Mouse (Mus musculus) MEL (cell line): ENCODE measurements around the gene Rpl41. TPM values are rescaled to one million over a fixed set of nuclear protein-coding genes. Genes with fewer than 3 reads are reported as not detected.
A peak's percentile ranks its signal among the peaks of the same experiment; 100 is the strongest.

Experiments
- DNase-seq: peaks from one replicate; pipeline ENCODE4 v3.0.0; 2011; ENCODE audit warnings: low read depth, low spot score
- H3K27ac ChIP-seq: 2 replicates; pipeline ENCODE4 v1.5.1; 2012; ENCODE audit warnings: low read depth, mild to moderate bottlenecking, control low read depth, low read length, moderate library complexity; ENCODE audit not compliant: control insufficient read depth
- H3K27me3 ChIP-seq, 2 experiments: fragments of 150-350 bp in 1 of 2; sonication (generic) in 1 of 2; 2 replicates each; pipeline ENCODE4 v1.6.1; 2012; ENCODE audit warnings: low read length in 2 of 2, mild to moderate bottlenecking in 2 of 2, improper control_type of control experiment in 1 of 2, moderate library complexity in 1 of 2; ENCODE audit not compliant: insufficient read depth in 2 of 2, control insufficient read depth in 1 of 2
- H3K36me3 ChIP-seq, 2 experiments: 2 replicates each; pipeline ENCODE4 v1.6.1; 2012 to 2014; ENCODE audit warnings: low read length in 2 of 2, improper control_type of control experiment in 1 of 2, inconsistent platforms in 1 of 2, mild to moderate bottlenecking in 1 of 2; ENCODE audit not compliant: insufficient read depth in 2 of 2, control insufficient read depth in 1 of 2
- H3K4me1 ChIP-seq, 2 experiments: fragments of 150-350 bp in 1 of 2; sonication (generic) in 1 of 2; 2 replicates each; pipeline ENCODE4 v1.6.1; 2012; ENCODE audit warnings: low read length in 2 of 2, improper control_type of control experiment in 1 of 2, mild to moderate bottlenecking in 1 of 2; ENCODE audit not compliant: insufficient read depth in 2 of 2, control insufficient read depth in 1 of 2
- H3K4me3 ChIP-seq, 2 experiments: fragments of 150-350 bp in 1 of 2; sonication (generic) in 1 of 2; 2 replicates each; pipeline ENCODE4 v1.5.1; 2012; ENCODE audit warnings: low read depth in 2 of 2, low read length in 2 of 2, mild to moderate bottlenecking in 2 of 2, moderate library complexity in 2 of 2, control low read depth in 1 of 2, improper control_type of control experiment in 1 of 2; ENCODE audit not compliant: control insufficient read depth in 1 of 2, insufficient read depth in 1 of 2
- H3K79me2 ChIP-seq: 2 replicates; pipeline ENCODE4 v1.6.1; 2012; ENCODE audit warnings: mild to moderate bottlenecking, low read length, moderate library complexity; ENCODE audit not compliant: control insufficient read depth, poor library complexity, insufficient read depth
- H3K9ac ChIP-seq: 2 replicates; pipeline ENCODE4 v1.6.1; 2012; ENCODE audit warnings: low read depth, mild to moderate bottlenecking, control low read depth, low read length, moderate library complexity; ENCODE audit not compliant: control insufficient read depth, poor library complexity, severe bottlenecking
- H3K9me3 ChIP-seq: fragments of 150-350 bp; sonication (generic); replicated peaks from 2 replicates; pipeline ENCODE4 v1.6.1; 2012; ENCODE audit warnings: mild to moderate bottlenecking, low read length, improper control_type of control experiment, moderate library complexity; ENCODE audit not compliant: insufficient read depth
- BHLHE40 ChIP-seq: IDR thresholded peaks from 2 replicates; pipeline ENCODE4 v1.6.1; 2012; ENCODE audit warnings: low read depth, mild to moderate bottlenecking, inconsistent platforms, low read length, improper control_type of control experiment, borderline replicate concordance
- CHD2 ChIP-seq: IDR thresholded peaks from 2 replicates; pipeline ENCODE4 v1.6.1; 2011; ENCODE audit warnings: low read length, improper control_type of control experiment
- CTCF ChIP-seq, 3 experiments: IDR thresholded peaks in 2 of 3; conservative IDR thresholded peaks in 1 of 3; 2 replicates each; pipeline ENCODE4 v1.5.1; 2011 to 2012; ENCODE audit warnings: low read length in 3 of 3, low read depth in 2 of 3, mild to moderate bottlenecking in 2 of 3, improper control_type of control experiment in 1 of 3, inconsistent platforms in 1 of 3, mixed read lengths in 1 of 3, moderate library complexity in 1 of 3; ENCODE audit not compliant: control insufficient read depth in 1 of 3, insufficient read depth in 1 of 3, poor library complexity in 1 of 3, severe bottlenecking in 1 of 3
- EP300 ChIP-seq, 2 experiments: IDR thresholded peaks; 2 replicates each; pipeline ENCODE4 v1.6.1; 2011; ENCODE audit warnings: improper control_type of control experiment in 2 of 2, low read length in 2 of 2, low read depth in 1 of 2, mild to moderate bottlenecking in 1 of 2
- ETS1 ChIP-seq: IDR thresholded peaks from 2 replicates; pipeline ENCODE4 v1.6.1; 2012; ENCODE audit warnings: low read depth, mild to moderate bottlenecking, inconsistent platforms, low read length, improper control_type of control experiment, moderate library complexity
- GATA1 ChIP-seq: IDR thresholded peaks from 2 replicates; pipeline ENCODE4 v1.6.1; 2011; ENCODE audit warnings: low read depth, low read length, improper control_type of control experiment
- HCFC1 ChIP-seq: IDR thresholded peaks from 2 replicates; pipeline ENCODE4 v1.6.1; 2012; ENCODE audit warnings: low read depth, mild to moderate bottlenecking, inconsistent platforms, low read length, improper control_type of control experiment, moderate library complexity
- JUND ChIP-seq: IDR thresholded peaks from 2 replicates; pipeline ENCODE4 v1.6.1; 2011; ENCODE audit warnings: low read depth, mild to moderate bottlenecking, improper control_type of control experiment, low read length
- KAT2A ChIP-seq: conservative IDR thresholded peaks from 2 replicates; pipeline ENCODE4 v1.6.1; 2012; ENCODE audit warnings: low read depth, low read length, improper control_type of control experiment, inconsistent platforms
- MAX ChIP-seq: IDR thresholded peaks from 2 replicates; pipeline ENCODE4 v1.6.1; 2011; ENCODE audit warnings: low read length, improper control_type of control experiment
- MEF2A ChIP-seq: IDR thresholded peaks from 2 replicates; pipeline ENCODE4 v1.6.1; 2014; ENCODE audit warnings: low read depth, mild to moderate bottlenecking, inconsistent platforms, low read length, improper control_type of control experiment; ENCODE audit not compliant: poor library complexity, insufficient replicate concordance, severe bottlenecking; ENCODE audit errors: extremely low read depth
- MXI1 ChIP-seq: IDR thresholded peaks from 2 replicates; pipeline ENCODE4 v1.6.1; 2011; ENCODE audit warnings: mild to moderate bottlenecking, low read depth, low read length, improper control_type of control experiment
- MYC ChIP-seq: IDR thresholded peaks from 2 replicates; pipeline ENCODE4 v1.6.1; 2011; ENCODE audit warnings: low read depth, mild to moderate bottlenecking, low read length, improper control_type of control experiment, moderate library complexity
- RAD21 ChIP-seq: IDR thresholded peaks from 2 replicates; pipeline ENCODE4 v1.6.1; 2011; ENCODE audit warnings: mild to moderate bottlenecking, low read depth, low read length, improper control_type of control experiment
- SIN3A ChIP-seq: IDR thresholded peaks from 2 replicates; pipeline ENCODE4 v1.6.1; 2012; ENCODE audit warnings: low read length, improper control_type of control experiment, inconsistent platforms
- SMC3 ChIP-seq: IDR thresholded peaks from 2 replicates; pipeline ENCODE4 v1.6.1; 2011; ENCODE audit warnings: low read depth, low read length, improper control_type of control experiment
- TAL1 ChIP-seq: IDR thresholded peaks from 2 replicates; pipeline ENCODE4 v1.6.1; 2012; ENCODE audit warnings: mild to moderate bottlenecking, inconsistent platforms, low read length, moderate library complexity, mixed read lengths
- TBP ChIP-seq: IDR thresholded peaks from 2 replicates; pipeline ENCODE4 v1.8.0; 2011; ENCODE audit warnings: low read depth, low read length, improper control_type of control experiment
- UBTF ChIP-seq: IDR thresholded peaks from 2 replicates; pipeline ENCODE4 v1.6.1; 2012; ENCODE audit warnings: low read depth, mild to moderate bottlenecking, inconsistent platforms, low read length, improper control_type of control experiment, moderate library complexity, borderline replicate concordance; ENCODE audit not compliant: insufficient read depth
- USF1 ChIP-seq: IDR thresholded peaks from 2 replicates; pipeline ENCODE4 v1.6.1; 2014; ENCODE audit warnings: low read depth, mild to moderate bottlenecking, inconsistent platforms, low read length, improper control_type of control experiment, moderate library complexity
- USF2 ChIP-seq, 2 experiments: IDR thresholded peaks; 2 replicates each; pipeline ENCODE4 v1.6.1; 2011 to 2012; ENCODE audit warnings: improper control_type of control experiment in 2 of 2, low read length in 2 of 2, borderline replicate concordance in 1 of 2, inconsistent platforms in 1 of 2, low read depth in 1 of 2, mild to moderate bottlenecking in 1 of 2; ENCODE audit not compliant: insufficient read depth in 1 of 2
- ZC3H11A ChIP-seq: IDR thresholded peaks from 2 replicates; pipeline ENCODE4 v1.6.1; 2012; ENCODE audit warnings: low read depth, mild to moderate bottlenecking, inconsistent platforms, low read length, improper control_type of control experiment
- ZKSCAN1 ChIP-seq: IDR thresholded peaks from 2 replicates; pipeline ENCODE4 v1.6.1; 2012; ENCODE audit warnings: low read depth, mild to moderate bottlenecking, inconsistent platforms, low read length, improper control_type of control experiment, moderate library complexity
- ZMIZ1 ChIP-seq: IDR thresholded peaks from 2 replicates; pipeline ENCODE4 v1.6.1; 2012; ENCODE audit warnings: low read depth, mild to moderate bottlenecking, inconsistent platforms, low read length, improper control_type of control experiment, moderate library complexity
- ZNF384 ChIP-seq: IDR thresholded peaks from 2 replicates; pipeline ENCODE4 v1.6.1; 2012; ENCODE audit warnings: low read depth, mild to moderate bottlenecking, inconsistent platforms, low read length, improper control_type of control experiment
- polyA plus RNA-seq, 2 experiments: library from polyadenylated mRNA; stranded (reverse) in 1 of 2; unstranded in 1 of 2; fragments of >175 nt in 1 of 2; fragments of >200 nt in 1 of 2; gene quantifications; 2 replicates each; pipeline versions ENCODE4 v1.2.1 to v1.2.4; 2012; ENCODE audit warnings: low replicate concordance in 2 of 2, low read depth in 1 of 2; ENCODE audit not compliant: insufficient read length in 2 of 2, insufficient read depth in 1 of 2, missing spikeins in 1 of 2
- total RNA-seq: library from RNA; depleted of rRNA; stranded (reverse); fragments of 300-350 nt; gene quantifications from 2 replicates; pipeline ENCODE4 v1.2.3, GENCODE M21; 2012

Rpl41 gene
- total and polyA plus RNA-seq, 3 experiments = 274 to 10,905 (median 6,931) TPM

- peak; percentile 99 for TF ChIP-seq HCFC1
- peak; percentile 98; the same call in 1 of the 2 replicates for TF ChIP-seq ZMIZ1
- peak; percentile 80 for TF ChIP-seq ZNF384
- peak; percentile 66 for TF ChIP-seq ETS1
- TF ChIP-seq KAT2A = peak; percentile 89
- no peak for TF ChIP-seq TAL1
- TF ChIP-seq CTCF (IDR thresholded peaks at IDR 0.05 in 2 of 3, conservative IDR thresholded peaks at IDR 0.05 in 1 of 3; ENCODE audit: control insufficient read depth in 1 of 3, insufficient read depth in 1 of 3, low read depth in 2 of 3, low read length in 3 of 3, poor library complexity in 1 of 3, severe bottlenecking in 1 of 3) = peak in 2 of 3 experiments; percentile 31 to 49; a peak in 4 of 6 replicates
- TF ChIP-seq MEF2A = no peak
- peak; percentile 60; the same call in 1 of the 2 replicates for TF ChIP-seq MAX
- TF ChIP-seq, all 39 proteins: peak for 25
Observed at GRCm38 (mm10) chr10:128547361-128548032, 1.6 kb downstream of the Rpl41 start, which contains the start of gene Zc3h10 (continued).

GRCm38 (mm10) chr10:128546787-128547186, 2.3 kb downstream of the Rpl41 start:
- Histone ChIP-seq H3K4me1 (peaks cover 0 to 16% of the 10 kb centered on the region in 2 experiments; a peak in 2 of 4 replicates), H3K27ac (peak overlapping the region; percentile 85), H3K27me3 (no peaks in the 10 kb centered on the region), H3K9me3 (no peaks in the 10 kb centered on the region), H3K79me2 (peaks cover 18% of the 10 kb centered on the region), H3K36me3 (peaks cover 0 to 8% of the 10 kb centered on the region in 2 experiments; a peak in 2 of 4 replicates), H3K9ac (peak overlapping the region; percentile 84), H3K4me3 (peak overlapping the region; percentile 75 to 96)
- TF ChIP-seq SMC3 = no peak
- no peak for TF ChIP-seq HCFC1
- TF ChIP-seq TBP = peak; percentile 17; the same call in 1 of the 2 replicates
- no peak for TF ChIP-seq EP300 (IDR thresholded peaks at IDR 0.05; ENCODE audit: low read depth in 1 of 2, low read length in 2 of 2)
- TF ChIP-seq ZKSCAN1 = no peak
- 0 out of 2 replicates have a peak, but pooled peaks have one; percentile 29 for TF ChIP-seq GATA1
- no peak for TF ChIP-seq CHD2
- TF ChIP-seq ZMIZ1 = no peak
- DNase-seq = no peak

GRCm38 (mm10) chr10:128546361-128546760, 2.7 kb downstream of the Rpl41 start:
- Histone ChIP-seq H3K9me3 (no peaks in the 10 kb centered on the region), H3K79me2 (peaks cover 18% of the 10 kb centered on the region), H3K36me3 (peaks cover 0 to 8% of the 10 kb centered on the region in 2 experiments; a peak in 2 of 4 replicates), H3K27ac (peak overlapping the region; percentile 85), H3K9ac (peak overlapping the region; percentile 84), H3K27me3 (no peaks in the 10 kb centered on the region), H3K4me1 (peaks cover 0 to 16% of the 10 kb centered on the region in 2 experiments; a peak in 2 of 4 replicates), H3K4me3 (peak overlapping the region; percentile 75 to 96)
- DNase-seq = peak; percentile 84
- no peak for TF ChIP-seq USF2 (IDR thresholded peaks at IDR 0.05; ENCODE audit: borderline replicate concordance in 1 of 2, insufficient read depth in 1 of 2, low read depth in 1 of 2, low read length in 2 of 2)
- peak; percentile 65 for TF ChIP-seq HCFC1
- peak; percentile 96 for TF ChIP-seq MAX
- TF ChIP-seq BHLHE40 = no peak
- peak; percentile 81 for TF ChIP-seq SMC3
- TF ChIP-seq JUND = no peak
- peak; percentile 100 for TF ChIP-seq MYC
- TF ChIP-seq RAD21 = peak; percentile 90
- TF ChIP-seq ZC3H11A = peak; percentile 71
- TF ChIP-seq CTCF (IDR thresholded peaks at IDR 0.05 in 2 of 3, conservative IDR thresholded peaks at IDR 0.05 in 1 of 3; ENCODE audit: control insufficient read depth in 1 of 3, insufficient read depth in 1 of 3, low read depth in 2 of 3, low read length in 3 of 3, poor library complexity in 1 of 3, severe bottlenecking in 1 of 3) = peak; percentile 14 to 93 (median 77); a peak in 4 of 6 replicates
- no peak for TF ChIP-seq UBTF
- TF ChIP-seq TBP = 0 out of 2 replicates have a peak, but pooled peaks have one; percentile 39
- 0 out of 2 replicates have a peak, but pooled peaks have one; percentile 11 for TF ChIP-seq ETS1
- TF ChIP-seq TAL1 = no peak
- peak; percentile 89 for TF ChIP-seq USF1
- TF ChIP-seq MXI1 = peak; percentile 99
- no peak for TF ChIP-seq KAT2A
- TF ChIP-seq SIN3A = peak; percentile 96
- TF ChIP-seq GATA1 = peak; percentile 22; the same call in 1 of the 2 replicates
